Mouse (Mus musculus): ENCODE measurements around the gene Macrod2.

- TF ChIP-seq CTCF (IDR thresholded peaks at IDR 0.05; ENCODE audit: borderline replicate concordance, insufficient read depth, low read depth, low read length) (no peak), POLR2A (IDR thresholded peaks at IDR 0.05; ENCODE audit: borderline replicate concordance, insufficient read depth, low read length) (no peak)
Observed at GRCm38 (mm10) chr2:141182034-141182759, 787.1 kb downstream of the Macrod2 start.

Measured in cerebellum, adult 2 months (tissue).